Mouse (Mus musculus) liver, embryonic 14.5 days (tissue): ENCODE data around the gene Vwde.

Experiments used
- CTCF ChIP-seq: IDR thresholded peaks from 2 replicates; pipeline ENCODE4 v1.5.1; 2016; ENCODE audit warnings: antibody characterized with exemption, low read depth, control low read depth
- EP300 ChIP-seq: IDR thresholded peaks from 2 replicates; pipeline ENCODE4 v1.6.1; 2016; ENCODE audit warnings: antibody characterized with exemption, low read depth

- TF ChIP-seq CTCF = no peak
- no peak for TF ChIP-seq EP300
Measured at GRCm38 (mm10) chr6:13197486-13197885, 27.3 kb downstream of the Vwde start.
